In genomic region chr12:81029731-81030130, GRCm38 (mm10) we compare ENCODE assay signal across 24 mouse cellular contexts. TPM values are rescaled to one million over a fixed set of nuclear protein-coding genes. Genes with fewer than 3 reads are reported as not detected.
DNase-seq lines count a peak whose midpoint lies in the region; ATAC-seq lines count a peak whose summit lies in the region.
"Had no signal": no experiment of that assay in that cellular context is flagged by ENCODE, and none has a peak within 500 bp of the region (broad histone marks: within the 10 kb centered on the region; RNA-seq: fewer than 3 reads in every experiment).

No protein-coding gene starts in this region.

- no peak for DNase-seq in midbrain, embryonic 11.5 days (ENCODE audit: low spot score, missing footprints)
- DNase-seq in embryonic facial prominence, embryonic 10.5 days (ENCODE audit: low spot score), result peak; percentile 55
- no peak for DNase-seq in hindbrain, embryonic 14.5 days (ENCODE audit: low spot score)
- DNase-seq in adrenal gland, postnatal 36 days, result no peak
- DNase-seq: adrenal gland, adult 2 months; cerebellum, adult 18-20 months; cerebellum, postnatal 25 days; heart, postnatal 36 days; kidney, adult 8-10 months; kidney, postnatal 14 days; layer of hippocampus, postnatal 36 days; lung, adult 18-20 months; lung, postnatal 14 days; right cerebral cortex, adult 18-20 months; right cerebral cortex, postnatal 4 days; thymus, postnatal 14 days had no signal

- H3K4me3 ChIP-seq in midbrain, embryonic 12.5 days, result no peak overlapping the region
- H3K4me3 ChIP-seq in midbrain, embryonic 11.5 days (ENCODE audit: low read depth, low read length), result no peak overlapping the region
- peak overlapping the region; percentile 37 for H3K4me3 ChIP-seq in embryonic facial prominence, embryonic 10.5 days
- no peak overlapping the region for H3K4me3 ChIP-seq in hindbrain, embryonic 14.5 days (replicated peaks; ENCODE audit: low read length)
- no peak overlapping the region for H3K4me3 ChIP-seq in midbrain, embryonic 16.5 days (ENCODE audit: low read depth, low read length)
- H3K4me3 ChIP-seq: forebrain, embryonic 13.5 days; heart, embryonic 15.5 days; limb, embryonic 13.5 days; liver, embryonic 12.5 days; neural tube, embryonic 13.5 days had no signal

- no peak overlapping the region for H3K27ac ChIP-seq in midbrain, embryonic 12.5 days (replicated peaks)
- H3K27ac ChIP-seq in midbrain, embryonic 11.5 days (ENCODE audit: low read depth, low read length), result no peak overlapping the region
- no peak overlapping the region for H3K27ac ChIP-seq in embryonic facial prominence, embryonic 10.5 days (replicated peaks)
- no peak overlapping the region for H3K27ac ChIP-seq in hindbrain, embryonic 14.5 days
- H3K27ac ChIP-seq in midbrain, embryonic 16.5 days (ENCODE audit: low read length), result no peak overlapping the region
- H3K27ac ChIP-seq: forebrain, embryonic 13.5 days; heart, embryonic 15.5 days; limb, embryonic 13.5 days; liver, embryonic 12.5 days; neural tube, embryonic 13.5 days had no signal

- WGBS in midbrain, embryonic 12.5 days, result 29% methylated on average over 4 of the region's 4 CpGs
- WGBS in midbrain, embryonic 11.5 days, result 39% methylated on average over 4 of the region's 4 CpGs
- WGBS in embryonic facial prominence, embryonic 10.5 days, result 32% methylated on average over 4 of the region's 4 CpGs
- 55% methylated on average over 4 of the region's 4 CpGs for WGBS in hindbrain, embryonic 14.5 days
- 30% methylated on average over 4 of the region's 4 CpGs for WGBS in midbrain, embryonic 16.5 days

- no peaks in the 10 kb centered on the region for H3K9me3 ChIP-seq in midbrain, embryonic 12.5 days
- H3K9me3 ChIP-seq in midbrain, embryonic 11.5 days (ENCODE audit: control insufficient read depth, low read length), result no peaks in the 10 kb centered on the region
- no peaks in the 10 kb centered on the region for H3K9me3 ChIP-seq in embryonic facial prominence, embryonic 10.5 days
- H3K9me3 ChIP-seq in hindbrain, embryonic 14.5 days (ENCODE audit: control insufficient read depth, low read length), result no peaks in the 10 kb centered on the region
- H3K9me3 ChIP-seq in midbrain, embryonic 16.5 days (replicated peaks; ENCODE audit: control insufficient read depth, low read length, poor library complexity, severe bottlenecking), result no peaks in the 10 kb centered on the region
- H3K9me3 ChIP-seq: forebrain, embryonic 13.5 days; heart, embryonic 15.5 days; limb, embryonic 13.5 days; liver, embryonic 12.5 days; neural tube, embryonic 13.5 days had no signal

- ATAC-seq in midbrain, embryonic 12.5 days (ENCODE audit: low FRiP score, low read depth), result no peak
- no peak for ATAC-seq in midbrain, embryonic 11.5 days (ENCODE audit: low FRiP score)
- ATAC-seq in hindbrain, embryonic 14.5 days (ENCODE audit: low FRiP score), result no peak
- no peak for ATAC-seq in midbrain, embryonic 16.5 days
- ATAC-seq in monocyte, adult 5-6 weeks (replicated peaks; ENCODE audit: insufficient number of reproducible peaks, low FRiP score, low TSS enrichment, poor library complexity, severe bottlenecking), result no peak
- ATAC-seq: forebrain, embryonic 13.5 days; liver, embryonic 12.5 days had no signal

- 0 out of 2 replicates have a peak overlapping the region, but pooled peaks have one; percentile 21 for H3K4me2 ChIP-seq in midbrain, embryonic 12.5 days (replicated peaks)
- no peak overlapping the region for H3K4me2 ChIP-seq in midbrain, embryonic 11.5 days
- peak overlapping the region; percentile 23; the same call in 1 of the 2 replicates for H3K4me2 ChIP-seq in hindbrain, embryonic 14.5 days (replicated peaks)
- H3K4me2 ChIP-seq in midbrain, embryonic 16.5 days (ENCODE audit: low read length), result peak overlapping the region; percentile 26; the same call in 1 of the 2 replicates
- H3K4me2 ChIP-seq: forebrain, embryonic 13.5 days; heart, embryonic 15.5 days; limb, embryonic 13.5 days; liver, embryonic 12.5 days; neural tube, embryonic 13.5 days had no signal

- peaks cover 32% of the 10 kb centered on the region for H3K4me1 ChIP-seq in midbrain, embryonic 12.5 days
- peaks cover 17% of the 10 kb centered on the region for H3K4me1 ChIP-seq in midbrain, embryonic 11.5 days (ENCODE audit: control insufficient read depth, insufficient read depth, low read length)
- H3K4me1 ChIP-seq in embryonic facial prominence, embryonic 10.5 days, result peaks cover 80% of the 10 kb centered on the region
- H3K4me1 ChIP-seq in hindbrain, embryonic 14.5 days (replicated peaks; ENCODE audit: control insufficient read depth, insufficient read depth, low read length), result peaks cover 24% of the 10 kb centered on the region
- H3K4me1 ChIP-seq in midbrain, embryonic 16.5 days (ENCODE audit: control insufficient read depth, insufficient read depth, low read length), result peaks cover 13% of the 10 kb centered on the region
- H3K4me1 ChIP-seq: liver, embryonic 12.5 days had no signal

- no peaks in the 10 kb centered on the region for H3K36me3 ChIP-seq in midbrain, embryonic 12.5 days
- H3K36me3 ChIP-seq in midbrain, embryonic 11.5 days (ENCODE audit: control insufficient read depth, insufficient read depth, low read length), result no peaks in the 10 kb centered on the region
- H3K36me3 ChIP-seq in embryonic facial prominence, embryonic 10.5 days (replicated peaks), result peaks cover 23% of the 10 kb centered on the region
- no peaks in the 10 kb centered on the region for H3K36me3 ChIP-seq in hindbrain, embryonic 14.5 days (replicated peaks; ENCODE audit: control insufficient read depth, insufficient read depth)
- H3K36me3 ChIP-seq in midbrain, embryonic 16.5 days (ENCODE audit: control insufficient read depth, insufficient read depth, low read length), result no peaks in the 10 kb centered on the region
- H3K36me3 ChIP-seq: heart, embryonic 15.5 days; limb, embryonic 13.5 days; liver, embryonic 12.5 days; neural tube, embryonic 13.5 days had no signal

- no peak overlapping the region for H3K9ac ChIP-seq in midbrain, embryonic 12.5 days (replicated peaks)
- H3K9ac ChIP-seq in midbrain, embryonic 11.5 days (ENCODE audit: low read length), result no peak overlapping the region
- no peak overlapping the region for H3K9ac ChIP-seq in hindbrain, embryonic 14.5 days
- H3K9ac ChIP-seq in midbrain, embryonic 16.5 days (ENCODE audit: low read depth, low read length), result no peak overlapping the region
- H3K9ac ChIP-seq: forebrain, embryonic 13.5 days; heart, embryonic 15.5 days; limb, embryonic 13.5 days; liver, embryonic 12.5 days; neural tube, embryonic 13.5 days had no signal

- peaks cover 24% of the 10 kb centered on the region for H3K27me3 ChIP-seq in midbrain, embryonic 12.5 days
- H3K27me3 ChIP-seq in midbrain, embryonic 11.5 days (ENCODE audit: control insufficient read depth, insufficient read depth, low read length), result peaks cover 2% of the 10 kb centered on the region; the same call in 1 of the 2 replicates
- peaks cover 43% of the 10 kb centered on the region for H3K27me3 ChIP-seq in embryonic facial prominence, embryonic 10.5 days (replicated peaks; ENCODE audit: low read depth, poor library complexity, severe bottlenecking)
- no peaks in the 10 kb centered on the region for H3K27me3 ChIP-seq in hindbrain, embryonic 14.5 days (ENCODE audit: control insufficient read depth, insufficient read depth, low read length)
- no peaks in the 10 kb centered on the region for H3K27me3 ChIP-seq in midbrain, embryonic 16.5 days (ENCODE audit: control insufficient read depth, insufficient read depth, low read depth, low read length)

RNA-seq across cellular contexts. Expression of gene Smoc1, which starts 3.1 kb away (rescaled TPM):
- polyA plus RNA-seq in midbrain, embryonic 12.5 days (2016; fragmentation: Nextera tagmentation; extraction: Ambion mirVana), result 21.4 and 32.0 TPM in 2 replicates
- 17.3 and 19.0 TPM in 2 replicates for polyA plus RNA-seq in midbrain, embryonic 11.5 days (2014; fragmentation: Nextera tagmentation; extraction: Ambion mirVana)
- 25.1 and 27.1 TPM in 2 replicates for polyA plus RNA-seq in embryonic facial prominence, embryonic 10.5 days (2016; fragmentation: Nextera tagmentation; extraction: Ambion mirVana)
- polyA plus RNA-seq in hindbrain, embryonic 14.5 days (2014; fragmentation: Nextera tagmentation; extraction: Ambion mirVana), result 23.8 and 25.8 TPM in 2 replicates
- polyA plus RNA-seq in midbrain, embryonic 16.5 days (2015; fragmentation: Nextera tagmentation; extraction: Ambion mirVana), result 21.6 and 29.0 TPM in 2 replicates
- total RNA-seq in monocyte, adult 5-6 weeks (2017), result 0.19 to 0.58 TPM in 2 of 3 replicates, not detected in the other
- total RNA-seq in adrenal gland, postnatal 36 days (2021), result 100 to 1,000 TPM; 143 to 169 TPM
